Mouse (Mus musculus): Measurements from ENCODE around the gene Irf2. TPM values are rescaled to one million over a fixed set of nuclear protein-coding genes. Genes with fewer than 3 reads are reported as not detected.
"Not testable (repeated sequence)": the region's sequence is repeated elsewhere in the genome, so short reads cannot be mapped to it uniquely, and the experiment has no call there.

Gene Irf2
- polyA plus RNA-seq, 1 experiment from 2014 or later = 11.1 TPM

DNA sequence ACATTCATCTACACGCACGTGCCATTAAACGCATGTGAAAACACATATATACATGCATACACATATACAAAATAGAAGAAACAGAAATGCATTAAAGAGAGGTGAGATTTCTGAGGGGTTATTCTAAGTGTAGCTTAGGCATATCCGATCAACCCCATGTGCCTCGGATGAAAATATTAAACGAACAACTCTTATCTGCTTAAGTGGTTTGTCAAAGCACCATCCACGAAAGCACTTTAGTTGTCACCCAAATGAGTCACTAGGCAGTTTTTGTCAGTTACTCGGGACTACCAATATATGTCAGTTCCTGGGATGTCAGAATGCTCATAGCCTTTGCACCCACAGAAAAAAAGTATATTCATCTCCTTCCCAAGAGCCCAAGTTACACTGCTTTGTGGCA, 21.2 kb upstream of the Irf2 start:
- Histone ChIP-seq H3K9ac (ENCODE audit: low read depth, low read length) (no peak overlapping the region), H3K4me3 (ENCODE audit: low read depth, low read length) (no peak overlapping the region), H3K27ac (ENCODE audit: low read depth, low read length) (no peak overlapping the region), H3K4me2 (replicated peaks; ENCODE audit: low read depth, low read length) (no peak overlapping the region), H3K27me3 (ENCODE audit: control insufficient read depth, insufficient read depth, low read length) (no peaks in the 10 kb centered on the region), H3K4me1 (replicated peaks; ENCODE audit: control insufficient read depth, insufficient read depth, low read length) (peaks cover 2% of the 10 kb centered on the region; the same call in 1 of the 2 replicates), H3K36me3 (ENCODE audit: control insufficient read depth, insufficient read depth, low read length) (no peaks in the 10 kb centered on the region), H3K9me3 (ENCODE audit: control insufficient read depth, low read length) (no peaks in the 10 kb centered on the region)
- DNase-seq (ENCODE audit: low spot score) (no peak), ATAC-seq (ENCODE audit: low FRiP score) (no peak)
- WGBS = 95% methylated on average over 8 of the region's 8 CpGs

DNA sequence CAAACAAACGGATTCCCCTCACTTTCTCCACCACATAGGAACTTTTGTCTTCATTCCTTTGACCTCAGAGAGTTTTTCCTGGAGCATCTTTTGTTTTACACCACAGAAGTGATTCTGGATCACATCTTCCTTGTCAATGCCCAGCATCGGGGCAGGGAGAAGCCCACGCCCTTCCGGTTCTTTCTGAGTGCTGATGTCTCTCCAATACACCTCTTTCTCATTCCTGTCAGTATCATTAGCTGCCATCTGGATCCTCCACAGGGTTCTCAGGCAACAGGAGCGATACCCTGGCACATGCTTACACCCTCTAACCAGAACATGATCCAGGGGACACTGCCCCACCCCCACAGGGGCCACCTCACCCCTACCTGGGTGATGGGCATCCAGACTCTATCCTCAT, 20.8 kb upstream of the Irf2 start:
- H3K27me3 ChIP-seq (ENCODE audit: control insufficient read depth, insufficient read depth, low read length) = no peaks in the 10 kb centered on the region
- H3K27ac ChIP-seq (ENCODE audit: low read depth, low read length) = no peak overlapping the region
- no peak overlapping the region for H3K4me2 ChIP-seq (replicated peaks; ENCODE audit: low read depth, low read length)
- no peak overlapping the region for H3K9ac ChIP-seq (ENCODE audit: low read depth, low read length)
- no peak for ATAC-seq (ENCODE audit: low FRiP score)
- peaks cover 2% of the 10 kb centered on the region; the same call in 1 of the 2 replicates for H3K4me1 ChIP-seq (replicated peaks; ENCODE audit: control insufficient read depth, insufficient read depth, low read length)
- H3K9me3 ChIP-seq (ENCODE audit: control insufficient read depth, low read length) = no peaks in the 10 kb centered on the region
- no peak overlapping the region for H3K4me3 ChIP-seq (ENCODE audit: low read depth, low read length)
- no peaks in the 10 kb centered on the region for H3K36me3 ChIP-seq (ENCODE audit: control insufficient read depth, insufficient read depth, low read length)
- 84% methylated on average over 5 of the region's 5 CpGs for WGBS
- DNase-seq (ENCODE audit: low spot score) = no peak

DNA sequence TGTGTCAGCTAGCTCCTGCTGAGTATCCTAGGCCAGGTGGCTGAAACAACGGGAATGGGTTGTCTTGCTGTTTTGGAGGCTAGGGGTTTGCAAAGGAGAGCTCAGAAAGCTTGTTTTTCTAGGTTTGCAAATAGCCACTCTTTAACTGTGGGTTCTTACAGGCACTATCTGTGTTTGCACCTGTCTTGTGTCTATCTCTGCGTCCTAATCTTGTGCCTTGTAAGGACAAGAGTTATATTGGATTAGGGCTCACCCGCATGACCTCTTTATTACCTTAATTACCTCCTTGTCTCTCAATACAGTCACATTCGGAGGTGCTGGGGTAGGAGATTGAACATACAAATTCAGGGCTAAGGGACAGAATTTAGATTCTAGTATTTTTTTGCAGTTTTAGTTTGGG, 18.9 kb upstream of the Irf2 start:
- 77% methylated on average over 4 of the region's 4 CpGs for WGBS
- Histone ChIP-seq H3K9ac (ENCODE audit: low read depth, low read length) (no peak overlapping the region), H3K27me3 (ENCODE audit: control insufficient read depth, insufficient read depth, low read length) (no peaks in the 10 kb centered on the region), H3K4me1 (replicated peaks; ENCODE audit: control insufficient read depth, insufficient read depth, low read length) (peaks cover 2% of the 10 kb centered on the region; the same call in 1 of the 2 replicates), H3K27ac (ENCODE audit: low read depth, low read length) (no peak overlapping the region), H3K9me3 (ENCODE audit: control insufficient read depth, low read length) (no peaks in the 10 kb centered on the region), H3K4me3 (ENCODE audit: low read depth, low read length) (no peak overlapping the region), H3K4me2 (replicated peaks; ENCODE audit: low read depth, low read length) (no peak overlapping the region), H3K36me3 (ENCODE audit: control insufficient read depth, insufficient read depth, low read length) (no peaks in the 10 kb centered on the region)
- DNase-seq (ENCODE audit: low spot score) = no peak
- ATAC-seq (ENCODE audit: low FRiP score) = no peak

DNA sequence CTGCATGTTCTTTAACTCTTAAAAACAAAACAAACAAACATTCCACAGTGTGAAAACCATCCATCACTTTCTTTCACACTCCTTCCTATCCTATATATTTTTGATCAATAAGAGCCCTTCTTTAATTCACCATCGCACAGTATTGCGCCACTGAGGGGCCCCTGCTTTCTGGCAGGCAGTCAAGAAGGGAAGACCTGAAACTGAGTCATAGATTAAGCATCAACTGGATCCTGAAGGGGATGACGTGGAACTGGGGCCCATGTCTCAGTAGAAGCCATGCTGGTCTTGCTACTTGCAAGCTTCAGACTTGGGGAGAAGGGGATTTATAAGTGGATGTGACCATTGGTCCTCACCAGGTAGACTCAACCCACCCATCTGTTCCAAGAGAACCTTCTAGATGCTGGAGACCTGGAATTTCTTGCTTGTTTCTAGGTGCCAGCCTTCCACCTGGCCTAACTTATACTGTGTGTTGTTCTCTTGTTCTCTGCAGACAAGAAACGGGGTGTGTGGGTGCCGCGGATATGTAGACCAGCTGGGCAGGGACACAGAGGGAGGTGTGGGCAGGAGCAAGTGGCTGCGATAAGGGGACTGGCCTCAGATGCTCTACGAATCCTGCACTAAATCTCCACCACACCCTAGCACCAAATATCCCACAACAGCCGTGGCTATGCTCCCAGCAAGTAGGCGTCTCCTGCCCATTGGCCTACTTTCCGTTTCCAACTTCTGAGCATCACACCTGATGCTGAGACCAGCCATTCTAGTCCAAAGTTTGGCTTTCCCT, 18.3 kb upstream of the Irf2 start:
- DNase-seq (ENCODE audit: low spot score) = no peak
- no peaks in the 10 kb centered on the region for H3K9me3 ChIP-seq (ENCODE audit: control insufficient read depth, low read length)
- no peak overlapping the region for H3K9ac ChIP-seq (ENCODE audit: low read depth, low read length)
- peaks cover 2% of the 10 kb centered on the region; the same call in 1 of the 2 replicates for H3K4me1 ChIP-seq (replicated peaks; ENCODE audit: control insufficient read depth, insufficient read depth, low read length)
- no peak for ATAC-seq (ENCODE audit: low FRiP score)
- no peak overlapping the region for H3K27ac ChIP-seq (ENCODE audit: low read depth, low read length)
- no peak overlapping the region for H3K4me3 ChIP-seq (ENCODE audit: low read depth, low read length)
- 88% methylated on average over 11 of the region's 11 CpGs for WGBS
- no peak overlapping the region for H3K4me2 ChIP-seq (replicated peaks; ENCODE audit: low read depth, low read length)
- no peaks in the 10 kb centered on the region for H3K27me3 ChIP-seq (ENCODE audit: control insufficient read depth, insufficient read depth, low read length)
- H3K36me3 ChIP-seq (ENCODE audit: control insufficient read depth, insufficient read depth, low read length) = no peaks in the 10 kb centered on the region

DNA sequence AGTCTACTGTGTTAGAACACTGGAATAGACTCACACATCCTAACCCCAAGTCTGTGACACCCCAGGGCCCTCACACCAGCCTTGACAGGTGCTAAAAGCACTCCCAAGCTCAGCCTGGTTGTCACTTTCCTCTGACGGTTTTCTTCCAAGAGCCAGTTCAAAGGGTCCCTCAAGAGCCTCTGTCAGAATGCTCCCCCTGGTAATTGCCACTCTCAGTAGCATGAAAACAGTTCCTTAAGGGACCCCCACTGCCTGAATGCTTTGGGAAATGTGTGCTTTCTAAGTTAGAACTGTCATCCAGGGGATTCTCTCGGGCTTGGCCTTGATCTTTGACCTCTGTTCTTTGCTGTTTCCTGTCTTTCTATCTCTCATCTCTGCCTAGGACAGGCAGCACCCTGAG, 17.0 kb upstream of the Irf2 start:
- Histone ChIP-seq H3K4me1 (replicated peaks; ENCODE audit: control insufficient read depth, insufficient read depth, low read length) (no peaks in the 10 kb centered on the region), H3K36me3 (ENCODE audit: control insufficient read depth, insufficient read depth, low read length) (no peaks in the 10 kb centered on the region), H3K27ac (ENCODE audit: low read depth, low read length) (no peak overlapping the region), H3K4me3 (ENCODE audit: low read depth, low read length) (no peak overlapping the region), H3K27me3 (ENCODE audit: control insufficient read depth, insufficient read depth, low read length) (no peaks in the 10 kb centered on the region), H3K4me2 (replicated peaks; ENCODE audit: low read depth, low read length) (no peak overlapping the region), H3K9ac (ENCODE audit: low read depth, low read length) (no peak overlapping the region), H3K9me3 (ENCODE audit: control insufficient read depth, low read length) (no peaks in the 10 kb centered on the region)
- WGBS = 30% methylated on average over 2 of the region's 2 CpGs
- DNase-seq (ENCODE audit: low spot score) (no peak), ATAC-seq (ENCODE audit: low FRiP score) (no peak)

DNA sequence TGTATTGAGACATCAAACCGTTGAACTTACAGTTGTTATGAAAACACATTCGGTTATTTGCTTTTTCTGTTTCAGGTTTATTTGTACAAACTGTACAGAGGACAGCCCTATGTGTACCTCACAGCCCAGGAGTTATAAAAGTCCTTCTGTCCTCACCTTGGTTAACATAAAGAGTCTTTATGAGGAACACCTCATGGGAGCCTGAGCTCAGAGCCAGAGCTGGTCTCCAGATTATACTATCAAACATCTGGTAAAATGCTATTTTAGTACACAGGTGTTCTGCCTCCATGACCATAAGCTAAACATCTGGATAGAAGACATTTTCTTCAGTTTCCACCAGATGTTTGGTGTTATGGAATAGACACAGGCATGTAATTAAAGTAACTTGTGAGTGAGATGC, 13.1 kb upstream of the Irf2 start:
- Histone ChIP-seq H3K9ac (ENCODE audit: low read depth, low read length) (no peak overlapping the region), H3K27me3 (ENCODE audit: control insufficient read depth, insufficient read depth, low read length) (no peaks in the 10 kb centered on the region), H3K27ac (ENCODE audit: low read depth, low read length) (no peak overlapping the region), H3K36me3 (ENCODE audit: control insufficient read depth, insufficient read depth, low read length) (no peaks in the 10 kb centered on the region), H3K4me1 (replicated peaks; ENCODE audit: control insufficient read depth, insufficient read depth, low read length) (no peaks in the 10 kb centered on the region), H3K4me2 (replicated peaks; ENCODE audit: low read depth, low read length) (no peak overlapping the region), H3K4me3 (ENCODE audit: low read depth, low read length) (no peak overlapping the region), H3K9me3 (ENCODE audit: control insufficient read depth, low read length) (no peaks in the 10 kb centered on the region)
- WGBS = 98% methylated on average over 2 of the region's 2 CpGs
- ATAC-seq (ENCODE audit: low FRiP score) (no peak), DNase-seq (ENCODE audit: low spot score) (no peak)

DNA sequence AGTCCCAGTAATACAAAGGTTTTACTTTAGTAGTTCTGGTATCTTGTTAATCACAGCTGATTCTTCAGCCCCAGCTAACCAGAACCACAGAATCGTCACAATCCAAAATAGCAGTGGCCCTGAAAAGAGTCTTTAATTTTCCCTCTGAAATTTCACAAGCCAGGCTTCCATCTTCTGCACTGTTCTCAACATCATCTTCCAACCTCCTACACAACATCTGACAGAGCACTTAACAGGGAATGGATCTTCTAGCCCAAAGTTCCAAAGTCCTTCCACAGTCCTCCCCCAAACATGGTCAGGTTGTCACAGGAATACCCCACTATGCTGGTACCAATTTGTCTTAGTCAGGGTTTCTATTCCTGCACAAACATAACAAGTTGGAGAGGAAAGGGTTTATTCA, 9.9 kb upstream of the Irf2 start:
- H3K36me3 ChIP-seq (ENCODE audit: control insufficient read depth, insufficient read depth, low read length); H3K4me1 ChIP-seq (replicated peaks; ENCODE audit: control insufficient read depth, insufficient read depth, low read length); H3K4me3 ChIP-seq (ENCODE audit: low read depth, low read length); H3K9me3 ChIP-seq (ENCODE audit: control insufficient read depth, low read length); H3K9ac ChIP-seq (ENCODE audit: low read depth, low read length); H3K27me3 ChIP-seq (ENCODE audit: control insufficient read depth, insufficient read depth, low read length); DNase-seq (ENCODE audit: low spot score); H3K4me2 ChIP-seq (replicated peaks; ENCODE audit: low read depth, low read length); ATAC-seq (ENCODE audit: low FRiP score); H3K27ac ChIP-seq (ENCODE audit: low read depth, low read length): not testable (repeated sequence)
- 84% methylated on average over 1 of the region's 1 CpGs for WGBS

DNA sequence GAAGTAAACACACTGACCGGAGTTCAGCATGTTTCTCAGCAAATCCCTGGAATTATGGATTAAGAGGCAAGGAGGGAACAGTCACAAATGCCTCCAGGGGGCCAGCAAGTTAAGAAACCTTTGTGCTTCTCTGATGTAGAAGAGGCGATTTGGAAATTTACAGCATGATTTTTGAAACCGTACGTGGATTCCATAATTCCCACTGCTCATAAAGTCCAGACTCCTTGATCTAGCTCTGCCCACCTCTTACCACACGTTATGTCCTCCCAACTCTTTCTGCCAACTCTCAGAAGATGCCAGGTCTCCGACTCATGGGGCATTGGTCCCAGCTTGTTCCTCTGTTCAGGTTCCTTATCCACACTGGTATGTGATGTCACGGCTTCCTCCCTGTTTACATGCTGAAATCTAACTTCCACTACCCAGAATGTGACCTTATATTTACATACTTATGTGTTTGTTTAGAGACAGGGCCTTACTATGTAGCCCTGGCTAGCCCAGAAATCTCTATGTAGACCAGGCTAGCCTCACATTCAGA, 7.1 kb upstream of the Irf2 start:
- Histone ChIP-seq H3K9me3 (ENCODE audit: control insufficient read depth, low read length) (no peaks in the 10 kb centered on the region), H3K9ac (ENCODE audit: low read depth, low read length) (no peak overlapping the region), H3K4me1 (replicated peaks; ENCODE audit: control insufficient read depth, insufficient read depth, low read length) (no peaks in the 10 kb centered on the region), H3K27ac (ENCODE audit: low read depth, low read length) (no peak overlapping the region), H3K27me3 (ENCODE audit: control insufficient read depth, insufficient read depth, low read length) (no peaks in the 10 kb centered on the region), H3K4me2 (replicated peaks; ENCODE audit: low read depth, low read length) (no peak overlapping the region), H3K4me3 (ENCODE audit: low read depth, low read length) (no peak overlapping the region), H3K36me3 (ENCODE audit: control insufficient read depth, insufficient read depth, low read length) (no peaks in the 10 kb centered on the region)
- WGBS = 93% methylated on average over 7 of the region's 7 CpGs
- no peak for ATAC-seq (ENCODE audit: low FRiP score)
- DNase-seq (ENCODE audit: low spot score) = no peak

DNA sequence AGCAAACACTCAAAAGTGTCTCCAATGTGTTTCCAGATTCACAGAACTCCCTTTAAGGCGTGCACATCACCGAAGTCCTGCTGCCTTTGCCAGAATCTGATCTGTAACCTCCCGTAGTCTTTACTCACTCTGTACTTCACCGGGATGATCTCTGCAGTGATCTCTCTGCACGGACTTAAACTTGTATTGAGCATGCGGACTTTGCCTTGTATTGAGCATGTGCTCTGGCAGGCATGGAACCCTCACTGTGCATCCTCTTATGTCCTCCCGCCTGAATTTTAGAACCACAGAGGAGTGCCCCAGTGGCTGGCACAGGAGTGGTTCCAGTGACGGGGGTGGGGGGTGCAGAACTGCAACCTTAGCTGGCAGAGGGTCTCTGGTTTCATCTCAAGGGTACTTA, 5.9 kb upstream of the Irf2 start:
- no peak for ATAC-seq (ENCODE audit: low FRiP score)
- WGBS = 77% methylated on average over 8 of the region's 8 CpGs
- no peak overlapping the region for H3K4me2 ChIP-seq (replicated peaks; ENCODE audit: low read depth, low read length)
- no peak overlapping the region for H3K9ac ChIP-seq (ENCODE audit: low read depth, low read length)
- no peak overlapping the region for H3K4me3 ChIP-seq (ENCODE audit: low read depth, low read length)
- no peaks in the 10 kb centered on the region for H3K4me1 ChIP-seq (replicated peaks; ENCODE audit: control insufficient read depth, insufficient read depth, low read length)
- DNase-seq (ENCODE audit: low spot score) = no peak
- no peaks in the 10 kb centered on the region for H3K27me3 ChIP-seq (ENCODE audit: control insufficient read depth, insufficient read depth, low read length)
- H3K36me3 ChIP-seq (ENCODE audit: control insufficient read depth, insufficient read depth, low read length) = no peaks in the 10 kb centered on the region
- no peak overlapping the region for H3K27ac ChIP-seq (ENCODE audit: low read depth, low read length)
- no peaks in the 10 kb centered on the region for H3K9me3 ChIP-seq (ENCODE audit: control insufficient read depth, low read length)

Data from hindbrain, embryonic 11.5 days (tissue).